Mouse (Mus musculus) hindbrain, postnatal 0 days (tissue): ENCODE measurements at regions not wholly inside any gene's neighbourhood (a gene's known extent, or its start where the extent isn't known, plus 50 kb on each side); places are given as distances from the start of the nearest gene placed in this dataset.

ENCODE experiments used
- ATAC-seq: fragments of 200-750 bp; cut with Nextera tagmentation; 2 replicates; pipeline ENCODE4 v1.8.0; 2017; ENCODE audit warnings: mild to moderate bottlenecking, moderate TSS enrichment, moderate library complexity
- DNase-seq: peaks from one replicate; pipeline ENCODE4 v3.0.0-alpha.2; 2015; ENCODE audit warnings: low spot score
- H3K27ac ChIP-seq: fragments of 300-500 bp; sonication (generic); 2 replicates; pipeline ENCODE4 v1.5.1; 2014; ENCODE audit warnings: mild to moderate bottlenecking
- H3K27me3 ChIP-seq: fragments of 300-500 bp; sonication (generic); 2 replicates; pipeline ENCODE4 v1.6.1; 2014; ENCODE audit warnings: low read length, mixed read lengths; ENCODE audit not compliant: insufficient read depth
- H3K36me3 ChIP-seq: fragments of 300-500 bp; sonication (generic); 2 replicates; pipeline ENCODE4 v1.6.1; 2014; ENCODE audit warnings: low read length, mixed read lengths; ENCODE audit not compliant: insufficient read depth
- H3K4me1 ChIP-seq: fragments of 300-500 bp; sonication (generic); 2 replicates; pipeline ENCODE4 v1.6.1; 2014; ENCODE audit warnings: antibody characterized with exemption, low read length, mixed read lengths; ENCODE audit not compliant: insufficient read depth
- H3K4me2 ChIP-seq: fragments of 300-500 bp; sonication (generic); 2 replicates; pipeline ENCODE4 v1.6.1; 2014; ENCODE audit warnings: low read depth, mild to moderate bottlenecking, low read length, moderate library complexity, mixed read lengths
- H3K4me3 ChIP-seq: fragments of 300-500 bp; sonication (generic); 2 replicates; pipeline ENCODE4 v1.5.1; 2014; ENCODE audit warnings: low read length
- H3K9ac ChIP-seq: fragments of 300-500 bp; sonication (generic); replicated peaks from 2 replicates; pipeline ENCODE4 v1.6.1; 2014; ENCODE audit warnings: mild to moderate bottlenecking, low read length, moderate library complexity, mixed read lengths
- H3K9me3 ChIP-seq: fragments of 300-500 bp; sonication (generic); 2 replicates; pipeline ENCODE4 v1.6.1; 2016; ENCODE audit warnings: low read length, mixed read lengths
- CTCF ChIP-seq: IDR thresholded peaks from 2 replicates; pipeline ENCODE4 v1.5.1; 2016; ENCODE audit warnings: antibody characterized with exemption, control low read depth, low read depth
- WGBS: fragments of 180-500 bp; shearing (Covaris S2); extraction: QIAGEN DNeasy Blood & Tissue Kit; methylation state at CpG from one replicate; pipeline ENCODE4 v1.1.7; 2014; 5-methylcytosine and 5-hydroxymethylcytosine counted together

DNA sequence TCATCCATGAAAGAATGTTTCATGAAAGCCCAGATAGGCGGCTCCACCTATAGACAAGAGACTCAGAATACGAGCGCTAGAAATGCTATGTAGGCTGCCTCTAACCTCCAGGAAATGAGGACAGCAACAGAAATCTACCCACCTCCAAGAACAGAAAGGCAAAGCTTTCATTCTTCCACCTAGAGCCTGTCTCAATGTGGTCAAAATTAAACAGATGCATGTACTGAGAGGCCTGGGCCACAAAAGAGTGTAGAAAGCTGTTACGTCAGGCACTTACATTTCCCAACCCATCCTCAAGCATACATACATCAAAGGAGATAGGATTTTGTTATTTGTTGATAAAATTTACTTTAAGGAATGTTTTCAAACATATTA lies 225.1 kb upstream of the Prkd1 start:
- H3K27ac ChIP-seq, result no peak overlapping the region
- 76% methylated on average over 4 of the region's 4 CpGs for WGBS

GRCm38 (mm10) chr12:50873390-50874023 lies 224.6 kb upstream of the Prkd1 start:
- H3K4me2 ChIP-seq, result no peak overlapping the region
- 64% methylated on average over 11 of the region's 11 CpGs for WGBS
- no peak overlapping the region for H3K27ac ChIP-seq
- H3K4me3 ChIP-seq, result no peak overlapping the region
- no peaks in the 10 kb centered on the region for H3K9me3 ChIP-seq
- TF ChIP-seq CTCF, result no peak
- H3K27me3 ChIP-seq, result no peaks in the 10 kb centered on the region
- H3K9ac ChIP-seq, result no peak overlapping the region
- no peaks in the 10 kb centered on the region for H3K36me3 ChIP-seq
- peak; percentile 39 for DNase-seq
- ATAC-seq, result no peak
- no peaks in the 10 kb centered on the region for H3K4me1 ChIP-seq

More for the DNA sequence above, 225.1 kb upstream of the Prkd1 start:
- Histone ChIP-seq H3K4me2 (no peak overlapping the region), H3K4me3 (no peak overlapping the region), H3K36me3 (no peaks in the 10 kb centered on the region), H3K9me3 (no peaks in the 10 kb centered on the region), H3K27me3 (no peaks in the 10 kb centered on the region), H3K9ac (no peak overlapping the region), H3K4me1 (no peaks in the 10 kb centered on the region)
- DNase-seq, result no peak
- no peak for TF ChIP-seq CTCF
- ATAC-seq, result no peak

DNA sequence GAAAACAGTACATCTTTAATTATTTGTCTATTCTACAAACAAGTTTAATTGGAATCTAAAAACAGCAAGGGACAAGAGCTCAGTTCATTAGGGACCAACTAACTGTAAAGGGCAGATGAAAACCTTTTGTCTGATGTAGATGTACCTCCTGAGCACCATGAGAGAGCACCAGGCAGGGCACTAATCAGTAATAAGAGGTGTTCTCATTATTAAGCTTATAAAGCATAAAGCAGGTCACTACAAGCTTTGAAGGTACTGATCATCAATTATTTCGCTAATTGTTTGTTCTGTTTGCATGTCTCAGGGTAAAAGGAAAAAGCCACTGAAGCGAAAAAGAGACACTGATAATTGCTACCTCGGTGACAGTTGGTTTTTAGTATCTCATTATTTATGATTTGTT lies 202.7 kb upstream of the Prkd1 start:
- no peak overlapping the region for H3K9ac ChIP-seq
- no peak for DNase-seq
- WGBS, result 76% methylated on average over 3 of the region's 3 CpGs

DNA sequence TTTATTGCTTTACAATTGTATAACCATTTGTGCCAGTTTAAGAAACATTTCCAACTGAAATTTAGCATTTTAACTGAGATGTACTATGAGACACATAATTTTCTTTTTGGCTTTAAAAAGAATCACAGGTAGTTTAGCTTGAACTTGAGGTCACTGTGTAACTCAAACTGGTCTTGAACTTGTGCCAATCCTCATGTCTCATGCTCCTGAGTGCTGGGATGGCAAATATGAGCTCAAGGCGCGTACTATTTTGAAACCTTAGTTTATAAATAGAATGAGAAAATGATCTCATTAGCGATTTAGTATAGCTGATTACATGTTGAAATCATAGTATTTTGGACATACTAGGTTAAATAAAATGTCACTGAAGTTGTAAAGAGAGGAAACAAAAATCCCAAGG lies 199.1 kb upstream of the Prkd1 start:
- H3K4me3 ChIP-seq, result no peak overlapping the region
- no peak overlapping the region for H3K9ac ChIP-seq
- H3K27me3 ChIP-seq, result no peaks in the 10 kb centered on the region
- TF ChIP-seq CTCF, result no peak
- no peaks in the 10 kb centered on the region for H3K9me3 ChIP-seq
- no peak overlapping the region for H3K27ac ChIP-seq
- DNase-seq (no peak), ATAC-seq (no peak)
- no peaks in the 10 kb centered on the region for H3K4me1 ChIP-seq
- H3K36me3 ChIP-seq, result no peaks in the 10 kb centered on the region
- WGBS, result 81% methylated on average over 3 of the region's 3 CpGs
- H3K4me2 ChIP-seq, result no peak overlapping the region

More for the DNA sequence above, 202.7 kb upstream of the Prkd1 start:
- Histone ChIP-seq H3K27ac (no peak overlapping the region), H3K9me3 (no peaks in the 10 kb centered on the region), H3K27me3 (no peaks in the 10 kb centered on the region), H3K4me2 (no peak overlapping the region), H3K36me3 (no peaks in the 10 kb centered on the region), H3K4me1 (no peaks in the 10 kb centered on the region), H3K4me3 (no peak overlapping the region)
- no peak for ATAC-seq
- no peak for TF ChIP-seq CTCF

DNA sequence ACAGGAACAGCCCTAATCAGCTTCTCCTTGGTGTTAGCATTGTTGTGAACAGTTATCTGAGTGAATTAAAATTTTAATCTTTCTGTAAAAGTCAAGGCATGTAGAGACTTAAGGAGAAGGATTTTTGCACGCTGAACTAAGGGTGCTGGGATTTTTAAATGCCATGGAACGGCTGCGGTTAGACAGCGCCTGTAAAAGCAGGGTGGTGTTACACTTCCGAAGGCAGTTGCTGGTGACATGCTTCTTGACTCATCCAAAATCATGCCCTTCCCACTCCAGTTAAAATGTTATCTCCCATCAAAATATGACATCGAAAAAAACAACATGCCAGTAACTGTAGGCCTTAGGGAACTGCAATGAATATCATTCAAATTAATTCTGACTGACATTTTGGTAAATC lies 193.8 kb upstream of the Prkd1 start:
- Histone ChIP-seq H3K9ac (no peak overlapping the region), H3K36me3 (no peaks in the 10 kb centered on the region), H3K9me3 (no peaks in the 10 kb centered on the region), H3K4me1 (no peaks in the 10 kb centered on the region), H3K4me3 (no peak overlapping the region), H3K27ac (no peak overlapping the region), H3K4me2 (no peak overlapping the region), H3K27me3 (no peaks in the 10 kb centered on the region)
- ATAC-seq (no peak), DNase-seq (no peak)
- WGBS, result 85% methylated on average over 6 of the region's 6 CpGs
- no peak for TF ChIP-seq CTCF

GRCm38 (mm10) chr12:50839391-50839790 lies 190.5 kb upstream of the Prkd1 start:
- WGBS, result 27% methylated on average over 2 of the region's 2 CpGs
- no peak for TF ChIP-seq CTCF
- Histone ChIP-seq H3K36me3 (no peaks in the 10 kb centered on the region), H3K4me3 (no peak overlapping the region), H3K9me3 (no peaks in the 10 kb centered on the region), H3K4me1 (no peaks in the 10 kb centered on the region), H3K9ac (no peak overlapping the region), H3K27ac (no peak overlapping the region), H3K4me2 (no peak overlapping the region), H3K27me3 (no peaks in the 10 kb centered on the region)
- DNase-seq, result no peak
- no peak for ATAC-seq

DNA sequence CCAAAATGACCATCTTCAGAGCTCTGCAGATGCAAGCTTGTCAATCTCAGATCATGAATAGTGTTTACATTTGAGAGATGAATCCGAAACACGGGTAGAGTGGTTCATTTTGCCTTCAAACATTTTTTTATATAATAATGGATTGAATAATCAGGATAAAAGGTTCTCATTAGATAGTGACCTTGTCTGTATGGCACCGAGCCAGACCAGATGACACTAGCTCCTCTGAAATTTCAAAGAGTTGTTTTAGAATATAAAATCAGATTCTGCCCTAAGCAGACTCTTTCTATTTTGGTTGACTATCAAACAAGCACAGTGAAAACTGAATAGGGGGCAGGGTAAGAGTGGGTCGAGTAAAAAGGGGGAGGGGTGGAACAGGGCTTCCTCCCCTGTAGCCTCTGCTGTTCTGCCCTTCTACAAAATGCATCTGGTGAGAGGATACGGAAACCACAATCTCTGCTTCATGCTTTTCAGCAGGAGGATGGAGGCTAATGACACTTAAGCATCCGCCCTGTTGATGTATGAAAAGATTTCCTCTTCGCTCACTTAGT lies 159.9 kb upstream of the Prkd1 start:
- Histone ChIP-seq H3K4me3 (no peak overlapping the region), H3K27me3 (no peaks in the 10 kb centered on the region), H3K27ac (no peak overlapping the region), H3K36me3 (no peaks in the 10 kb centered on the region), H3K9me3 (no peaks in the 10 kb centered on the region), H3K9ac (no peak overlapping the region), H3K4me1 (no peaks in the 10 kb centered on the region), H3K4me2 (no peak overlapping the region)
- ATAC-seq (no peak), DNase-seq (no peak)
- TF ChIP-seq CTCF, result no peak
- 79% methylated on average over 7 of the region's 7 CpGs for WGBS
